In genomic region chr15:89591723-89592455, GRCm38 (mm10) we compare ENCODE assay signal across 8 mouse cellular contexts. TPM values are rescaled to one million over a fixed set of nuclear protein-coding genes. Genes with fewer than 3 reads are reported as not detected.
DNase-seq lines count a peak whose midpoint lies in the region; ATAC-seq lines count a peak whose summit lies in the region.

TSS of gene Rabl2 (minus strand) at chr15:89591923.

- H3K4me2 ChIP-seq in hindbrain, embryonic 16.5 days (ENCODE audit: low read length), result peak within 1 kb of the TSS; percentile 76

- no peaks in the 10 kb centered on the region for H3K9me3 ChIP-seq in hindbrain, embryonic 16.5 days (ENCODE audit: control insufficient read depth, low read length)

- peak; percentile 81 for DNase-seq in WW6 (ENCODE audit: low read depth, low spot score)
- peak; percentile 76 to 88 for DNase-seq in cerebellum, postnatal 4 days (ENCODE audit: low spot score in 2 of 2)
- peak; percentile 84 for DNase-seq in gastrocnemius, adult 18-20 months (ENCODE audit: low spot score)
- DNase-seq in left cerebral cortex, adult 18-20 months (ENCODE audit: low spot score in 2 of 2), result peak; percentile 77 to 87
- peak; percentile 86 for DNase-seq in right cerebral cortex, adult 18-20 months
- peak; percentile 65 for DNase-seq in urinary bladder, postnatal 10 days (ENCODE audit: low spot score)

- H3K4me3 ChIP-seq in hindbrain, embryonic 16.5 days (ENCODE audit: low read length), result peak within 1 kb of the TSS; percentile 58
- H3K4me3 ChIP-seq in macrophage (ENCODE audit: inconsistent target), result peak within 1 kb of the TSS; percentile 65

- H3K27ac ChIP-seq in hindbrain, embryonic 16.5 days (ENCODE audit: low read depth, low read length), result peak within 1 kb of the TSS; percentile 79
- H3K27ac ChIP-seq in macrophage, result no peak within 1 kb of the TSS

- ATAC-seq in hindbrain, embryonic 16.5 days, result peak; percentile 97

- WGBS in hindbrain, embryonic 16.5 days, result under 1% methylated on average over 35 of the region's 35 CpGs
- WGBS in macrophage (ENCODE audit: missing documents), result 0% methylated on average over 33 of the region's 35 CpGs

- H3K36me3 ChIP-seq in hindbrain, embryonic 16.5 days (ENCODE audit: control insufficient read depth, insufficient read depth, low read length), result no peaks in the 10 kb centered on the region
- H3K36me3 ChIP-seq in macrophage (ENCODE audit: inconsistent target), result no peaks in the 10 kb centered on the region

- H3K27me3 ChIP-seq in hindbrain, embryonic 16.5 days (replicated peaks; ENCODE audit: control insufficient read depth, insufficient read depth, low read length), result no peaks in the 10 kb centered on the region

- H3K79me2 ChIP-seq in macrophage (ENCODE audit: inconsistent target), result no peaks in the 10 kb centered on the region

- peaks cover 14% of the 10 kb centered on the region for H3K4me1 ChIP-seq in hindbrain, embryonic 16.5 days (ENCODE audit: control insufficient read depth, insufficient read depth, low read depth, low read length)

- H3K9ac ChIP-seq in hindbrain, embryonic 16.5 days (ENCODE audit: low read depth, low read length), result peak within 1 kb of the TSS; percentile 69

RNA-seq across cellular contexts. Expression of gene Rabl2, which starts in this region (rescaled TPM):
- 1 to 10 TPM; 2.1 to 2.4 TPM for total RNA-seq in gastrocnemius, adult 18-20 months (2021)
- polyA plus RNA-seq in hindbrain, embryonic 16.5 days (2015; fragmentation: Nextera tagmentation; extraction: Ambion mirVana), result 81.8 and 91.8 TPM in 2 replicates
- total RNA-seq in left cerebral cortex, adult 18-20 months (2021), result 10 to 100 TPM; 32.6 to 40.3 TPM
- 10 to 100 TPM in 13 of 26 experiments, 1 to 10 TPM in 13; 2.5 to 17.8 (median 10.2) TPM for total RNA-seq in macrophage (2018; cell fraction: chromatin; rRNA removed)
- total RNA-seq in macrophage (2018; cell fraction: cytosol; rRNA removed), result 1 to 10 TPM; 2.1 to 5.0 (median 3.5) TPM
- total RNA-seq in macrophage (2018; cell fraction: nucleus; rRNA removed), result 10 to 100 TPM in 5 of 26 experiments, 1 to 10 TPM in 21; 2.7 to 17.5 (median 6.5) TPM
- 4.3 to 7.5 TPM (median 6.2 TPM) in 3 replicates for polyA plus RNA-seq in macrophage (2018)

Comparison
In these comparisons a context has a peak if more than half of its experiments do, and no peak if none do; other contexts are left out.
1. RNA of gene Rabl2 (total RNA-seq): 32.6 to 40.3 TPM in left cerebral cortex, adult 18-20 months; 2.1 to 2.4 TPM in gastrocnemius, adult 18-20 months; every median in the first group is over 4 times any median in the second.
2. Peak in every context shown above with its lines, with median percentiles within 50 percentile points of each other: DNase-seq.